Mouse (Mus musculus): ENCODE measurements around the gene Rhot1.

GRCm38 (mm10) chr11:80287150-80287549 lies 78.3 kb downstream of the Rhot1 start:
- TF ChIP-seq POLR2A (IDR thresholded peaks at IDR 0.05; ENCODE audit: extremely low read depth, insufficient read depth, low read length) (no peak), CTCF (IDR thresholded peaks at IDR 0.05; ENCODE audit: low read depth, low read length) (peak; percentile 93)
